Mouse (Mus musculus) kidney, adult 18-20 months (tissue): ENCODE data around the gene Med18.

ENCODE experiments used
- DNase-seq: peaks from one replicate; pipeline ENCODE4 v3.0.0; 2021

Med18 gene

DNA sequence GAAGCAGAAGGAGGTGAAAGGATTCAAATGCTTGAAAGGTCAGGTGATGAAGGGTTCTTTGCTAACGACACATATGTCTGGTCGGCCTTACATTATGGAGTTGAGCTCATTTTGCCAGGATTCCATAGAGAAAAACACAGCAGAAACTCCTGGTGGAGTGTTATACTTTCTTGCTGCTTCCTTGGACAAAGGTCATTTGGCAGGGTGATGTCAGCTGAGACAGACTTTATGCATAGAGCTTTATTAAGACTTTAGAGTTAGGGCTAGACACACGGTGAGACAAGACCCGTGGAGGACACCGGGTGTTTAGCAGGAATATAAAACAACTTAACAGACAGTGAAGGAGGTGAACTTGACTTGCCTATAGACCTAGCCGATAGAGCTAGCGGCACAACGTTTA lies 14.1 kb upstream of the Med18 start:
- no peak for DNase-seq

GRCm38 (mm10) chr4:132475895-132476878 lies 12.5 kb upstream of the Med18 start:
- peak; percentile 59 for DNase-seq

DNA sequence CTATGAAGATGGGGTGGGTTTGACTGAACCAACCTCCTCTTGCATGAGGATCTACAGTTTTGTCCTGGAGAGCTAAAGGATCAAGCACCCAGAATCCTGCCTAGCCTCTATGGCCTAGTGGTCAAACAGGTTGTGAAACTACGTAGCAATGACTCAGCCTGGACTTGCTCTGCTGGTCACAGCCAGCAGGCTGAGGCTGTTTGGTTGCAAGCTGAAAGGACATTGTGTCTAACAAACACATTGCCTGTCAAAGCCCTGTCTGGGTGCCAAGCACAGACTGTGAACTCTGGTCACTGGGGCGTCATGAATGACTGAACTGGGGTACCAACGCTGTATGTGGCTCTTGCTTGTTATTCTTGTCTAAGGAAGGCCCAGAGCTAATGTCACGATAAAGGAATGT lies 10.9 kb upstream of the Med18 start:
- peak; percentile 87 for DNase-seq

DNA sequence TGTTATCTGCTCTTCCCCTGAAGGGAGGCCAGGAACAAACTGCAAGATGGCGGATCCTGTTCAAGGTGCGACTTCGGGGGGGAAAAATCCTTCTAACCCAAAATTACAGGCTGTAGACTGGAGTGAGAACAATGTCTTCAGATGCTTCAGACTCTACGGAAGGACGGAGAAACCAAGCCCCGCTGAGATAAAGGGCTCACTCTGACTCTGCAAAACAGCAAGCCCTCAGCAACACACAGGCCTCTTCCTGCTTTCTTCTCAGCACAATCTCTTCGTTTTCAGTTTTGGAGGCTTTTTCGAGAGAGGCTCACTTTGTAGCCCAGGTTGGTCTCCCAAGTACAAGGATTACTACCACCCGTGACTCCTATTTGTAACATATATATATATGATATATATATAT lies 9.7 kb upstream of the Med18 start:
- DNase-seq, result no peak

DNA sequence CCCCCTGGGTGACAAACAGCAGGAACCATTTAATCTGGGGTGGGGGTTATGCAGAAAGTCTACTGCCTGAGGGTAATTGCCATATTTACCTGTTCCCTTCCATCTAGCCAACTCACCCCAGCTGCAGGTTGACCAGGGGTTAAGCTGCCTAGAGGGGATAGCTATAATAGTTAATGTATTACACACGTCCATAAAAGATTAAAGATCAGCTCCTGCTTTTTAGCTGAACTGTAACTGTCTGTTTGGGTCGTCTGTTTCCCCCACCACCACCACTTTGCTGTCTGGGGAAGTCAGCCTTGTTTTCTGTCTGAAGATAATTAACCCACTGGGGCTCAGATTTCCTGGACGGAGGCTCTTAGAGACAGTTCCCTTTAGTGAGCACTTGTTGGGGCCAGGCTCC lies 6.2 kb upstream of the Med18 start:
- DNase-seq, result peak; percentile 66

GRCm38 (mm10) chr4:132464255-132464613 lies 513 bp upstream of the Med18 start:
- DNase-seq, result no peak

GRCm38 (mm10) chr4:132462836-132463235 lies 885 bp downstream of the Med18 start:
- no peak for DNase-seq

GRCm38 (mm10) chr4:132460225-132460624 lies 3.5 kb downstream of the Med18 start:
- DNase-seq, result no peak

DNA sequence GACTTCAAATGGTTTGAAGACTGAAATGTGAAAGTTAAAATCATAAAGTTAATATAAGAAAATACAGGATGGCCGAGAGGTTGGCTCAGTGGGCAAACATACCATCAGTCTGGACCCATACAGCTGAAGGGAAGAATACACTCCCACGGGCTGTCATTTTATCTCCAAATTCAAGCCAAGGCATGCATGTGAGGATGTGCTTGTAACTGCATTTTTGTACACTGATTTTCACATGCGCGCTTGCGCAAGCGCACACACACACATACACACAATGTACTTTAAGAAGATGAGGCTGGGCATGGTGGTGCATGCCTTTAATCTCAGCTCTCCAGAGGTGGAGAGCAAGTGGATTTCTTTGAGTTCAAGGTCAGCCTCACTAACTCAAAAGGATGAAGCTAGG lies 8.2 kb downstream of the Med18 start:
- DNase-seq, result no peak

DNA sequence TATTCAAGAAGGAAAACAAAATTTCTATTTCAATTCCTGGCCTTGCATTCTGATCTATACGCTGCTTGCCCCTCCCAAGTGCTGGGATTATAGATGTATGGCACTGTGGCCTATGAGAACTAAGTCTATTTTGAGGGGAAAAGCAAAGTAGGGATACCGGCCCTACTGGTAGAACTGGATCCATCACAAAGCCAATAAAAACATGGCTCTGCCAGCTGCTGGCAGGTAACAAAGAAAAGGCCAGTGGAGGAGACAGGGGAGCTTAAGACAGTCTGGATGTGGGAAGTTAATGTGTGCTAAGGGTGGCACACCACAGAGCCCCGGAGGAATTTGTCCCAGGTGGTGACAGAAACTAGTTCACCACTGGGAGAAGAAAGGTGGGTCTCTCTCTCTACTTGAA lies 8.6 kb downstream of the Med18 start:
- DNase-seq, result peak; percentile 10

DNA sequence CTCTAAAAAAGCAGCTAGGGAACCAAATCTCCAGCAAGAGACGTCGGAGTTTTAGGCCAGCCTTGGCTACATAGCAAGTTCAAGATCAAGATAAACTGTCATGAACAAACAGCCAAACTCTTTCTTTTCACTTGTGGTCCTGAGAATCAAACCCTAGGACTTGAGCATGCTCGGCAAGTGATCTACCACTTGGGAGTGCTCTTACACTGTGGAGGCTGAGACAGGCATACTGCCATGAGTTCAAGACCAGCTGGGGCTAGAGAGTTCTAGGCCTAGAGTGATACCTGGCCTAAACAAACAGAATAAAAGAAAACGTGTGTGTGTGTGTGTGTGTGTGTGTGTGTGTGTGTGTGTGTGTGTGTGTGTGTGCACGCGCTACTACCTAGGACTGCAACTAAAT lies 9.5 kb downstream of the Med18 start:
- no peak for DNase-seq

DNA sequence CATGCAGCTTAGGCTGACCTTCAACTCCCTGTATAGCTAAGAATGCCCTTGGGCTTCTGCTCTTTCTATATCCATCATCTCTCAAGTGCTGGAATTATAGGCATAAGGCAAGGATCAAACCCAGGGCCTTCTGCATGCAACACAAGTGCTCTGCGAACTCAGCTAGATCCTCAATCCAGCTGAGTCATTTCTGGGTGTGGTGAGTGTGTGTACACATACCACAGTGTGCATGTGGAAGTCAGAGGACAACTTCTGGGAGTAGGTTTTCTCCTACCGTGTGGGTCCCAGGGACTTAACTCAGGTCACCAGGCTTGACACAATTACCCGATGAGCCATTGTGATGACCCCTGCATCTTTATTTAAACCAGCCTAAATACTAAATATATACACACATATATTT lies 13.9 kb downstream of the Med18 start:
- DNase-seq, result no peak

DNA sequence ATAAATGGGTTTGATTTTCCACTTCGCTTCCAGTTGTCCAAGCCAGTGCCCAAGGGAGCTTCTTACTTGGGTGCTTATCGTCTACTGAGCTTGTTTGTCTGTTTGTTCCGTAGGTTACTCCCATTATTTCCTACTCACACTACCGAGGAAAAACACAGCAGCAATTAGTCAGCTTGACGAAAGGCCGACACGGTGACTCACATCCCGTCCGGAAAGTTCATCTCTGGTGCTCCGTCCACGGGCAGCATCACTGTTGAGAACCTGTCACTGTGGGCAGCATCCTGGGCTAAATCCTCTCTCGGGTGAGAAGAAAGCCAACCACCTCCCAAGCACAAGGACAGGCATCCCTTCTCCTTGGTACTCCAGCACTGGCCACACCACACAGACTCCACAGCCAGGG lies 17.6 kb downstream of the Med18 start:
- peak; percentile 23 for DNase-seq

DNA sequence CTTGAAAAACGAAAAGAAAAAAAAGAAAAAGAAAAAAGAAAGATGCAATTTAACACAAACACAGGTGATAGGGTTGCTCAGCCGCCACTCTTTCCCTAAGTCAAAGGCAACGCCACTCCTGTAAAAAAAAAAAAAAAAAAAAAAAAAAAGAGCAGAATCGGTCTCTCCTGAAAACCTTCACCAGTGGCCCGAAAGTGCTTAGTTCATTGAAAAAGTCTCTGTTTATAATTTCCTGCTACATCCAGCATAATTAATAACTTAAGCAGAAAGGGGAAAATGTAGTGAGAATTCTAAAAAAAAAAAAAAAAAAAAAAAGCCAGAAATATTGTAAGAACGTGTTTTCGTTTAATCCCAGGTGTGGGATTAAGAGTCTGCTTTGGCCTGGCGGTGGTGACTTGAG lies 19.2 kb downstream of the Med18 start:
- no peak for DNase-seq

- no peak for DNase-seq
Measured at GRCm38 (mm10) chr4:132437857-132438256, 25.9 kb downstream of the Med18 start.

DNA sequence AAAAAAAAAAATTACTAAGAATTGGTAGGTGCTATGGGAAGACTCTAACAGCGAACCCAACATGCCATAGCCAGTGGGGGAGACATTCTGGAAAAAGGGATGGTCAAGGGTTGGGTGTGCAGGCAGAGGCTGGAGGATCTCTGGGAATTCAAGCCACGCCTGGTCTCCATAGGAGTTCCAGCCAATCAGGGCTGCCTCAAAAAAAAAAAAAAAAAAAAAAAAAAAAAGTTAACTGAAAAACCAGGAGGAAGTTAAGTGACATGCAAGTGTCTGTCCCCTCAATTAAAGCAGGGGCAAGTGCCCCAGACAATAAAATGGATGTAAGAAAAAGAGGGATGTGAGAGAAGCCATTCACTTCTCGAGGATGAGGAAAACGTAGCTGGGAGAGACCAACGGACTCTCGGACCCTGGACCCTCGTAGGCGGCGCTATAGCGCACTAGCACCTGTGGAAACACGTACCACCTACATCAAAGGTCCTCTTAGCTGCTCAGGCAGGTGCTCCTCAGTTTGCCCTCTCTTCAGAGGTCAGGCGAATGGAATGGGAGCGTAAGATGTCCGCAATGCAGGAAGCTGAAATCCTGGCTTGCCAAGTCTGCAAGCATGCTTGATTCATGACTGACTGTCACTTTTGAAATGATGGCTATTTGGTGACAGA lies 30.9 kb downstream of the Med18 start:
- no peak for DNase-seq

GRCm38 (mm10) chr4:132428022-132428542 lies 35.6 kb downstream of the Med18 start:
- no peak for DNase-seq

DNA sequence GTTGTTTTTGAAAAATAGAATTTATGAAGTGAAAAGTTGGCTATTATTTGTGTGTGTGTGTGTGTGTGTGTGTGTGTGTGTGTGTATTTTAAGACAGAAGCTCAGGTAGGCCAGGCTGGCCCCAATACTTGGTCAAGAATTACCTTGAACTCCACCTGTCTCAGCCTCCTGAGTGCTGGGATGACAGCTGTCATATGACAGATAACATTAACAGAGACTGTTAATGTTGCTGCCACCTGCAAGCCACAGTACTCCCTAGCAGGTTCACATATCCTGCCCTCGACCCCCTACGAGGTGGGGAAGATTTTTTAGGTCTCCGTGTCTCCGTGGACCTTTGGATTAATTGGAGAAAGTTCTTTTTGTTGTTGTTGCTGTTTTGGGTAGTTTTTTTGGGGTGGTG lies 36.2 kb downstream of the Med18 start:
- no peak for DNase-seq

- no peak for DNase-seq
Measured at GRCm38 (mm10) chr4:132426021-132426420, 37.7 kb downstream of the Med18 start.

- no peak for DNase-seq
Measured at GRCm38 (mm10) chr4:132424765-132425164, 39.0 kb downstream of the Med18 start.

- peak; percentile 98 for DNase-seq
Measured at GRCm38 (mm10) chr4:132421923-132422782, 41.6 kb downstream of the Med18 start, which contains the start of gene Phactr4. TSS of gene Phactr4 (minus strand) at chr4:132422489.

- no peak for DNase-seq
Measured at GRCm38 (mm10) chr4:132421556-132421922, 42.2 kb downstream of the Med18 start.

DNA sequence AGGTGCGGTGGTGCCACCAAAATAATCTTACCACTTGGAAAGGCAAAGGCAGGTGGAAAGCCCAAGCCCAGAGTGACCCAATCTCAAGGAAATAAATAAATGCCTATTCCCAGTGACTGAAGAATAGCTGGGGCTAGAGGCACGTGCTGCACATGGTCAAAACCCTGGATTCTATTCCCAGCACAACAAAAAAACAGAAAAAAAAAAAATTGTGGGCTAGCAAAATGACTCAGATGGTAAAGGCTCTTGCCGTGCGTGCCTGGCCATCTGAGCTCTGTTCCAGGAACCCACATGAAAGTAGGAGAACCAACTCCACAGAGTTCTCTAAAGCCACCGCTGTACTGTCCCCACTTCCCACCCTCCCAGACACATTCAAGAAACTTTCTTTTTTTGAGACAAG lies 43.2 kb downstream of the Med18 start:
- DNase-seq, result no peak
